Mouse (Mus musculus): ENCODE measurements around the gene Sema3b. TPM values are rescaled to one million over a fixed set of nuclear protein-coding genes. Genes with fewer than 3 reads are reported as not detected.
A peak's percentile ranks its signal among the peaks of the same experiment; 100 is the strongest.

Gene Sema3b
- 81.0 and 95.6 TPM in 2 replicates for polyA plus RNA-seq (2012; rRNA removed)

- Histone ChIP-seq H3K4me1 (ENCODE audit: control insufficient read depth, insufficient read depth, low read length) (peaks cover 22% of the 10 kb centered on the region), H3K4me3 (replicated peaks; ENCODE audit: extremely low read depth, low read depth, low read length) (no peak within 1 kb of the TSS)
- DNase-seq = no peak
- TF ChIP-seq POLR2A (IDR thresholded peaks at IDR 0.05; ENCODE audit: borderline replicate concordance, extremely low read depth, low read depth, low read length) = peak; percentile 36; the same call in 1 of the 2 replicates
- no peak for TF ChIP-seq CTCF (IDR thresholded peaks at IDR 0.05; ENCODE audit: insufficient read depth, low read length)
- 43% methylated on average over 11 of the region's 12 CpGs for WGBS
Measured at GRCm38 (mm10) chr9:107608741-107609432, at the start of gene Sema3b. Gene Sema3b (minus strand): TSS chr9:107609229.

GRCm38 (mm10) chr9:107658096-107658495 is 49.1 kb upstream of the Sema3b start:
- no peaks in the 10 kb centered on the region for H3K4me1 ChIP-seq (ENCODE audit: control insufficient read depth, insufficient read depth, low read length)
- WGBS = 93% methylated on average over 6 of the region's 6 CpGs
- TF ChIP-seq POLR2A (IDR thresholded peaks at IDR 0.05; ENCODE audit: borderline replicate concordance, extremely low read depth, low read depth, low read length) (no peak), CTCF (IDR thresholded peaks at IDR 0.05; ENCODE audit: insufficient read depth, low read length) (no peak)
- DNase-seq = no peak
- H3K4me3 ChIP-seq (replicated peaks; ENCODE audit: extremely low read depth, low read depth, low read length) = no peak overlapping the region

GRCm38 (mm10) chr9:107657144-107657543 is 48.1 kb upstream of the Sema3b start:
- TF ChIP-seq POLR2A (IDR thresholded peaks at IDR 0.05; ENCODE audit: borderline replicate concordance, extremely low read depth, low read depth, low read length) (no peak), CTCF (IDR thresholded peaks at IDR 0.05; ENCODE audit: insufficient read depth, low read length) (no peak)
- Histone ChIP-seq H3K4me1 (ENCODE audit: control insufficient read depth, insufficient read depth, low read length) (no peaks in the 10 kb centered on the region), H3K4me3 (replicated peaks; ENCODE audit: extremely low read depth, low read depth, low read length) (no peak overlapping the region)
- no peak for DNase-seq
- WGBS = 91% methylated on average over 5 of the region's 5 CpGs

GRCm38 (mm10) chr9:107654585-107654984 is 45.6 kb upstream of the Sema3b start:
- no peaks in the 10 kb centered on the region for H3K4me1 ChIP-seq (ENCODE audit: control insufficient read depth, insufficient read depth, low read length)
- 87% methylated on average over 4 of the region's 4 CpGs for WGBS
- DNase-seq = no peak
- H3K4me3 ChIP-seq (replicated peaks; ENCODE audit: extremely low read depth, low read depth, low read length) = no peak overlapping the region
- no peak for TF ChIP-seq CTCF (IDR thresholded peaks at IDR 0.05; ENCODE audit: insufficient read depth, low read length)
- TF ChIP-seq POLR2A (IDR thresholded peaks at IDR 0.05; ENCODE audit: borderline replicate concordance, extremely low read depth, low read depth, low read length) = no peak

GRCm38 (mm10) chr9:107653474-107653873 is 44.4 kb upstream of the Sema3b start:
- H3K4me3 ChIP-seq (replicated peaks; ENCODE audit: extremely low read depth, low read depth, low read length) = no peak overlapping the region

GRCm38 (mm10) chr9:107650708-107651481 is 41.9 kb upstream of the Sema3b start:
- WGBS = 52% methylated on average over 12 of the region's 12 CpGs
- H3K4me1 ChIP-seq (ENCODE audit: control insufficient read depth, insufficient read depth, low read length) = no peaks in the 10 kb centered on the region
- DNase-seq = no peak
- no peak overlapping the region for H3K4me3 ChIP-seq (replicated peaks; ENCODE audit: extremely low read depth, low read depth, low read length)
- TF ChIP-seq CTCF (IDR thresholded peaks at IDR 0.05; ENCODE audit: insufficient read depth, low read length) (no peak), POLR2A (IDR thresholded peaks at IDR 0.05; ENCODE audit: borderline replicate concordance, extremely low read depth, low read depth, low read length) (no peak)

More at GRCm38 (mm10) chr9:107653474-107653873, 44.4 kb upstream of the Sema3b start:
- no peaks in the 10 kb centered on the region for H3K4me1 ChIP-seq (ENCODE audit: control insufficient read depth, insufficient read depth, low read length)
- no peak for TF ChIP-seq CTCF (IDR thresholded peaks at IDR 0.05; ENCODE audit: insufficient read depth, low read length)
- no peak for TF ChIP-seq POLR2A (IDR thresholded peaks at IDR 0.05; ENCODE audit: borderline replicate concordance, extremely low read depth, low read depth, low read length)
- 58% methylated on average over 2 of the region's 2 CpGs for WGBS
- DNase-seq = no peak

GRCm38 (mm10) chr9:107650225-107650624 is 41.2 kb upstream of the Sema3b start:
- Histone ChIP-seq H3K4me1 (ENCODE audit: control insufficient read depth, insufficient read depth, low read length) (peaks cover 3% of the 10 kb centered on the region; the same call in 1 of the 2 replicates), H3K4me3 (replicated peaks; ENCODE audit: extremely low read depth, low read depth, low read length) (no peak overlapping the region)
- no peak for DNase-seq
- 71% methylated on average over 7 of the region's 7 CpGs for WGBS
- no peak for TF ChIP-seq CTCF (IDR thresholded peaks at IDR 0.05; ENCODE audit: insufficient read depth, low read length)
- TF ChIP-seq POLR2A (IDR thresholded peaks at IDR 0.05; ENCODE audit: borderline replicate concordance, extremely low read depth, low read depth, low read length) = no peak

GRCm38 (mm10) chr9:107648767-107649166 is 39.7 kb upstream of the Sema3b start:
- no peak overlapping the region for H3K4me3 ChIP-seq (replicated peaks; ENCODE audit: extremely low read depth, low read depth, low read length)
- peaks cover 8% of the 10 kb centered on the region for H3K4me1 ChIP-seq (ENCODE audit: control insufficient read depth, insufficient read depth, low read length)
- TF ChIP-seq POLR2A (IDR thresholded peaks at IDR 0.05; ENCODE audit: borderline replicate concordance, extremely low read depth, low read depth, low read length) (no peak), CTCF (IDR thresholded peaks at IDR 0.05; ENCODE audit: insufficient read depth, low read length) (no peak)
- WGBS = 56% methylated on average over 3 of the region's 3 CpGs
- DNase-seq = no peak

GRCm38 (mm10) chr9:107646975-107647374 is 37.9 kb upstream of the Sema3b start:
- TF ChIP-seq POLR2A (IDR thresholded peaks at IDR 0.05; ENCODE audit: borderline replicate concordance, extremely low read depth, low read depth, low read length) = no peak
- no peak for TF ChIP-seq CTCF (IDR thresholded peaks at IDR 0.05; ENCODE audit: insufficient read depth, low read length)

More at GRCm38 (mm10) chr9:107646975-107647374, 37.9 kb upstream of the Sema3b start:
- DNase-seq = no peak
- 85% methylated on average over 6 of the region's 6 CpGs for WGBS
- Histone ChIP-seq H3K4me1 (ENCODE audit: control insufficient read depth, insufficient read depth, low read length) (peaks cover 8% of the 10 kb centered on the region), H3K4me3 (replicated peaks; ENCODE audit: extremely low read depth, low read depth, low read length) (no peak overlapping the region)

All from lung, adult 2 months (tissue).